Mouse (Mus musculus): Measurements from ENCODE around the gene Hmcn1. TPM values are rescaled to one million over a fixed set of nuclear protein-coding genes. Genes with fewer than 3 reads are reported as not detected.

The Hmcn1 gene
- total RNA-seq, 2 experiments from 2014 or later: 1.4 to 1.9 TPM

DNA sequence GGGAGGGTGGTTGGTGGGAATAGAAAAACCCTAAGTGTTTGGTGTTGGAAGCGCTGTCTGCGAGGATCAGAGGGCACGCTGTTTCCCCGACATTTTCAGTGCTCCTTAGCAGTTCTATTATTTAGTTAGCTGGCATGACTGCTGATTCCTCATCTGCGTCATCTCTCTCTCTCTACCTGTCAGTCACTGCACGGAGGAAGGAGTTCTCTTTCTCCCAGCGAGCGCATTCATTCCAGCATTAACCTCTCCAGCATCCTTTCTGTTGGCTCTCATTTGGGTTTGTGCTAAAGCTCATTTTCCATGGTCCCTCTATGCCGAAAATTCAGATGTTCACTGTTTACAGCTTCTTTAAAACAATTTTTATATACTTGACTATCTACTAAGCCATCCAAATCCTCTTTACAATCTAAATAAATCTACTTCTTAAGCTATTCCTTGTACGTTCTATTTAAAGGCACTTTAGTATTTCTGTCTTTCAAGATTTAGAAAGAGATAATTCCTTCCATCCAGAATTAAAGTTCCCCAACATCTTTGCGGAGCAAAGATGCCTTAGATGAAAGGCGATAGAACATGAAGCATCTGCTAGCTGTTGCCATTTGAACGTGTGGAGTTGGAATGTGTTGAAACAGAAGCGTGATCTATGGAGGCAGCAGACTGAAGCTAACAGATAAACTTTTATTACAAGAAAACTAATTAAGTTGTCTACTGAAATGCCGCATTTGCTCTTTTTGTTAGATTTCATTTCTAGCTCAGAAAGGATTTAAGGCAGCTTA is 210.0 kb downstream of the Hmcn1 start:
- no peak for DNase-seq

DNA sequence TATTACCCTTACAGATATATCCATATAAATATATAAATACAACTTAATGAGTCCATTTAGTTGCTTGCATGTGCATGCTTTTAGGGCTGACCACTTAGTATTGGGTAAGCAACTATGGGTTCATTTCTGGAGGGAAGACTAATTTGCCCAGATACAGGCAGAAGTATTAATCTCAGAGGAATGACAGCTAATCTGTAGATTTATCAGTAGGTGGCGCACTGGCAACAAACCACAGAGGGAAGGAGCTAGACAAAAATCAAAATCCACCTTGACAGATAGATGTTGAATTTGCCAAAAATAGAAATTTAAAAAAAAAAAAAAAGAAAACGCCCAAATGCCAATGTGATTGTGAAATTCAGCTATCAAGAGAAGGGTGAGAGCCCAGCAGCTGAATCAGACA is 213.3 kb downstream of the Hmcn1 start:
- no peak for DNase-seq

DNA sequence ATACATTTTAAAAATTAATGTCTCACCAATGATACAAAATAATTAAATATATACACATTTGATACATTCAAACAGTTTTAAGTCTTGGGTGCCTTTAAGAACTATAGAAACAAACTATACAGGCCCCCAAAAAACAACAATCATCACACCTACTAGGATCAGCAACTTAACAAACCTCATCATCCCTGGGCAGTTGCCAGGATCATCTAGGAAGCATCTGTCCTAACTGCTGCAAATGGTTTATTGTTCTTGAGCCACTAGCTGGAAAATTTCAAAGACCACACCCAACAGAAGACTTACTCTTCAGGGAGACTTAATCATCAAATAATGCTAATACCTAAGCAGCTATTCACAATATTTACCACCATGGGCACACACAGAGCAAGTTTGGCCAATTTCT is 216.5 kb downstream of the Hmcn1 start:
- no peak for DNase-seq

DNA sequence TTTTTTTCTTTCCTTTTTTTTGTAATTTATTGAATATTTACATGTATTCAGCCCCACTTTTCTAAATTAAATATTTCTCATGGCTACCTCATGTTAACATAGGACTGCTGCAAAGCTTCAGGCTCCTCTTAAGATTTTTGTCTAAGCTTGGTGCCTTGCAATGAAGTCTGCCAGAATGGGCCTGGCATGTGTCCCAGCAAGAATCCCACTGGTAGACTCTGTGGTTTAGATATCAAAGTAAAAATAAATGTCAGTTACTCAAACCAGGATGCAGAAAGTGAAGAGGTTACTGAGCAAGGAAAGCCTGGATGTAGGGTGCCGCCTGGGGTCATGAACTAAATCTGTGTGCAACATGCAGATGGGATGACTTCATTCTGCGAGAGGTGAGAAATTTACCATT is 217.5 kb downstream of the Hmcn1 start:
- DNase-seq: no peak

DNA sequence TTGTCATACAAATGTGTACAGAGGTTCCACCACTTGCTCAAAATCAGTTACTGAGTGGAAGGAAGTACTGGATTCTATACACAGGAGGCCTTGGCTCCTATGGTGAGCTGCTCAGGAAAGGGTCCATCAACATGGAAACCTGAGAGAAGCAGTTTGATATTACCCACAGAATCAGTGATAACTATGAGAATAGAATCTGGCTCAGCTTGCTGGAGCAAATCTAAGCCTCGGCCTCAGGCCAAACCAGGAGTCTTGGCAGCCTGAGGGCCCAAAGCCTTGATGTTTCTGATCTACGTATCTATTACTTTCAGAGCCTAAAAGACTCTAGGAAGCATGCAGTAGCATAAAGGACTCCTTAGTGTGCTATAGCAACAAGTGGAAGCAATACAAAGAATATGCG is 220.3 kb downstream of the Hmcn1 start:
- no peak for DNase-seq

DNA sequence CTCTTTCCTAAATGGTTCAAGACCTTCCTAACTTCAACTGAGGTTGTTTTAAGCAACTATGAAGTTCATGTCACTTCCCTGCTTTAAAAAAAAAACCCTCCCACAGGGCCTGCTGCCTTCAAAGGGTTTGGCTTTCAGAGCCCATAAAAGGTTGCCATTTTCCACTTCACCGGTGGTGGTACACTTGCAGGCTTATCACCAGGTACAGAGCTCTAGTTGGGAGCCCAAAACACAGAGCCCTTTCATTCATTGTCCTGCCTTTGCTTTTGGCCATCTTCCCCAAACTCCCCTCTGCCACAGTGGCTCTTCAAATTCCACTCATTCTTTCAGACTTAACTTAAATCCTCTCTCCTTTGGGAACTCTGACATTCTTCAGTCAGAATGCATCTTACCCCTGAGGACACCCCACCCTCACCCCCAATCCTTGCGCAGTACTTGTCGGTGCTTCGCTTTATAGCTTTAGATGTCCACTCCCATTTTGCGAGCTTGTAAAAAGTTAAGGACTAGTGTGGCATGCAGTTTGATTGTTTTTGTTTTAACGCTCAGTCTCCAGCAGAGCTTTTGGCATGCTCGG is 222.2 kb downstream of the Hmcn1 start:
- DNase-seq: no peak

DNA sequence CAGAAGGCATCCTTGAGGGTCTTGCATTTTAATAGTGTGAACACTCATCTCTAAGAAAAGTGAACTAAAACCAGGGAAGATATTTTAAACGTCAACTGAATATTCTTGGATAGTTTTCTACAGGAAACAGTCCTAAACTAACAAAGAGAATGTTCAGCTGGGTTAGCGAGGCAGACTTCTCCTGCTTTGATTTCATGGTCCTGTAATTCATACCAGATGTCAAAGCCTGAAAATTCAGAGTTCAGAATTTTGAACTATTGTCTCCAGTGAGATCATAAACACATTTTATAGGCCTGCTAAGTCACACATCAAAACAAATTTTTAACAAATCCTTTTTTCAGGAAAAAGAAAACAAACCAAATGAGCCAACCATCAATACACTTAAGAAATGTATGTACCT is 223.4 kb downstream of the Hmcn1 start:
- DNase-seq: no peak

DNA sequence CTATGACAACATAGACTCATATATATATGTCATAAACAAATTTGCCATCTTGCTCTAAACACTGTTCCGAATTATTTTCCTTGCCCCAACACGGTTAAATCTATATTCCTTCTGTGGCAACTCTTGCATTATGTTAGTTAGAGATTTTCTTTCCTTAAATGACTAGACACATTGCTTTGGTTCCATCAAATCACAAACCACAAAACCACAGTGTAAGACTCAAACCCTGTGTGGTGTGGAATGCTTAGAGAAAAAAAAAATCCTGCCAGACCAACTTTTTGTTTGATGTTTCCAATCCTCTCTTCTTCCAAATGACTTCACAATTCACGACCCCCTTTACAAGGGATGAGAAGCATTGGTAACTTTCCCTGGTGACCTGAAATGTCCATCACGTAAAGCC is 231.6 kb downstream of the Hmcn1 start:
- no peak for DNase-seq

DNA sequence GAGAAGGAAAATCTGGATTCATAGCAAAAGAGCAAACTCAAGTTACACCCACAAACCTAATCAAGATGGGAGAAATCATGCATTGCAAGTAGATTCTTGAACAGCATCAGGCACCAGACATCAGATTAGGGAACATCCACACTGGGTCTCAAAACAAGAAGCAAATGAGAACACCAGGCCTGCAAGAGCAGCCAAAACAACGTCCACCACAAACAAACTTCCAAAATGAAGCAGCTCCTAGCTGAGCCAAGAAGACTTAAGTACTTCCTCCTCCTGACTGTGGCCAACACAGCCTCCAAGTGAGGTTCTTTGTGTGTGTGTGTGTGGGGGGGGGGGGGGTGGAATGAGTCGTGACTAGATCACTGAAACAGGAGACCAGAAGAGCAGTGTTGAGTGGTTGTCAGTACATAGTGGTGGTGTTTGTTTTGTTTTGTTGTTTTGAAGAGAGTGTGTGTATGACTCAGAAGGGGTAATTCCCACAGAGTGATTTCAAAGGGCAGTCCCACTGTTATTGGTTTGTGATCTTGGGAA is 232.4 kb downstream of the Hmcn1 start:
- DNase-seq: no peak

DNA sequence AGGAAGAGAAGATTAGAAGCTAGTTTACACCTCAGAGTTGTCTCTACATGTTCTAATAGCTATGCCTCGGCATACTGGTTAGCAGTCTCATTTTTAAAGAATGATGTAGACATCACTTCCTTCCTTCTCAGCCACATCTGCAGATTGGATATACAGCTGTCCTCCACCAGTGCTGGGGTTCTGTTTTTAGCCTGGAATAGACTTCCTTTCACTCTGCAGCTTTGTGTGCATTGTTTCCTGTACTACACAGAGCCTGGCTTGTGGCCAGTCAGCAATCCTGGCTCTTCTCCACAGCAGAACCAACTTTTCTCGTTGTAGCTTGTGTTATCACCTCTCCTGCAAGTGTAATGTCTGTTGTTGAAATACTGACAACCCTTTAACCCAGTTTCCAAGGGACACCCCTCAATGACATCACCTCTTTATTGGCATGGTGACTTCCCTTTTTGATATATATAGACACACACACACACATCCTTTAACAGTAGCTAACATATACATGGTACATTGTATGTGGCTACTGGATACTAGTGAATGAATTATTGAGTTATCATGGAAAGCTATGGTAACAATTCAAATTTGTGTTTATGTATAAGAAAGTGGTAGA is 233.7 kb downstream of the Hmcn1 start:
- DNase-seq: peak; percentile 5 to 17

DNA sequence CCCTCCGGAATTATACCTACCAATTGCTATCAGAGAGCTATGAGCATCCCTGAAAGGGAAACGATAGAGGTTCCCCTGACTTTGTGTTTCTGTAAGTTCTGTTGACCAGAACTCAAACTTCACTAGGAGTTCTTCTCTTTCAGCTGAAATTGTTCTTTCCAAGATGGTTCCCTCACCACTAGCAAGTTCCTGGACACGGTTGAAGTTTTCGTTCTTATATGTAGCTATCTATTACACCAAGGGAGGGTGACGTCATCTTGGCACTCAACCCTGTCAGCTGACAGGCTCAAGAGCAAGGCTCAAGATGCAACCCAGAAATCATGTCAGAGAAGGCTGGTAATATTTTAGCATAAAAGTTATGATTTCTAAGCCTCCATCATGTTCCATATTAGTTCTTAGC is 239.3 kb downstream of the Hmcn1 start:
- DNase-seq: no peak

DNA sequence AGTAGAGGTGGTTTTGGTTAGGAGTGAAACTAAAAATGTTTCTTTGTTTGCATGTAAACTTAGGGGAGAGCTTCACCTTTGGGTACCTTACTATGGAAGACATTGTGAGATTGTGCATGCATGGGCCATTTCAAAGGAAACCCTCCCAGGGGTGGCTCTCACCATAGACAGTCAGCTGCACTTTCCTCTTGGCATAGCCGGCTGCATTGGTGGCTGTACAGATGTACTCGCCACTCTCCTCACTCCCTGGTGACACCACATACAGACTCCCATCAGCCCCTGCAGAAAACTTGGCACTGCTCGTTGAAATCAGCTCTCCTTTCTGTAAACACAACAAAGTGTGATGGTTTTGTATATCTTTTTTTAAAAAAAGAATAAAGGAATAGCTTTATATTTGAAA is 244.5 kb downstream of the Hmcn1 start:
- DNase-seq: no peak

DNA sequence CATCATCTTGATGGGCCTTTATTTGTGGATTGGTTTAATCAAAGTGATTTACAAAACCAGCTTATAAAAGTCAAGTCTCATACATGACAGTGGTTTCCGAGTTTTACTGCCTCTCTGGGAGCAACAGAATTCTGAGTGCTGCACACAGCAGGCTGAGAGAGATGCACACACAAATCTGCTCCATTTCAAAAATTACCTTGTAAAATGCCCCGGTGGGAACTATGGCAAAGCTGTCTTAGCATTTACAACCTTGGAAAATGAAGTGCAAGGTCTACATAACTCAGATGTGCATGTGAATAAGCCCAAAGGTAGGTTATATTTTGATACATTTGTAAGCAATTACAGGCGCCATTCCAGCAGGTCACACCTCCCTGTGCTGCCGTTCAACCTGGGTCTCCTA is 245.5 kb downstream of the Hmcn1 start:
- no peak for DNase-seq

DNA sequence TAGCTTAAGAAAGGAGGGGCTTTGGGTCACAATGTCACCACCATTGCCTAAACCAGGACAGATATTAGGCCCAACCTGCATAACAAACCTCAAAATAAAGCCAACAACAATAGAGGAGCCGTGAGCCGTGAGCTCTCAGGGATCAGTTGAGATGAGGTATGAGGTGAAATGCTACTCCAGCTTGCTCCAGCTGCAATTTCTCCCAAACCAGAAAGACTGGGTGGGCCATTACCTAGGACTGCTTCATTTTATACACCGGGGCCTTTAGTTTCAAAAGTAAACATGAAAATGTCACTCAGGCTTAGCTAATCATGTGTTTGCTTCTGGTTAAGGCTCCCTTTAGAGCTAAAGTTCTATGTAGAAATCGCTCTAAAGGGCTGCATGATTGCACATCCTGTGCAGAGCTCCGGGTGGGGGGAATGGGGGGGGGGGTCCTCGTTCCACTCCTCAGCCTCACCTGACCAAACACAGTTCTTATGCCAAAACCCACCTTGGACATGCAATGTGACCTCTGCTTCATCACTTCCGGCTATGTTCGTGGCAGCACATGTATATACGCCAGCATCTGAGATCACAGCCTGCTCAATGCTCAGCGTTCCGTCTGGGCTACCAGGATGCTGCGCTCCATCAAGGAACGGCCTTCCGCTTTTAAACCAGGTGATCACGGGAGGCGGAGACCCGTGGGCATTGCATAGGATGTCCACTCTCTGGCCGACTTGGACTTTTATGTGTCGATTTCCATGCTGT is 250.0 kb downstream of the Hmcn1 start:
- DNase-seq: no peak

DNA sequence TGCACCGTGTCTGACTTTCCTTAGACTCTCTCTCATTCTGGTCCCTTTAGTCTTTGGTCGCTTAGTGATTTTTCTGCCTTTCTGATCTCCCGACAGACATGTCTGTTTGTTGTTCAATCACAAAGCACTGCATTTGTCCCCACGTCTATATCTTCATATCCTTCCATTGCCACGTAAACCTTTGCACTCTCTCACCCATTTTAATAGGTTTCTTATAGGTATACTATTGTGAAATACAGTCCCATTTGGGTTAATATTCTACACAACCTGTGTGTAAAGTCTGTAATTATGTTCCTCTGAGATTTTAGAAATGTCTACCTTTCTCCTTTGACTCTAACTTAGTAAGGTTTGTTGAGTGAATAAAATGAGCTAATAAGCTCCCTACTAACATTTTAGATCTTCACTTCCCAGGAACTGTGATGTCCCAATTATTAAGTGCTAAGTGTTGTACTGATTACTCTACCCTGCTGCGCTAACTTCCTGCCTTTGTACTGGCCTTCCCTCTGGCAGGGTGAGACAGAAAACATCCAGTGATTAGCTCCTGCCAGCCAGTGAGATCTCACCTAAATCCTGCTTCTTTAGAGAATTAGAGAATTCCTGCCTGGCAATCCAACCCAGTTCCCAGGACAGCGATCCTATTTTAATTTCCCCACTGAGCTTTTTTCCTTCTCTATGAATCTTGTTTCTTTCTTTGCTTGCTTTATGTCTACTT is 250.7 kb downstream of the Hmcn1 start:
- no peak for DNase-seq

DNA sequence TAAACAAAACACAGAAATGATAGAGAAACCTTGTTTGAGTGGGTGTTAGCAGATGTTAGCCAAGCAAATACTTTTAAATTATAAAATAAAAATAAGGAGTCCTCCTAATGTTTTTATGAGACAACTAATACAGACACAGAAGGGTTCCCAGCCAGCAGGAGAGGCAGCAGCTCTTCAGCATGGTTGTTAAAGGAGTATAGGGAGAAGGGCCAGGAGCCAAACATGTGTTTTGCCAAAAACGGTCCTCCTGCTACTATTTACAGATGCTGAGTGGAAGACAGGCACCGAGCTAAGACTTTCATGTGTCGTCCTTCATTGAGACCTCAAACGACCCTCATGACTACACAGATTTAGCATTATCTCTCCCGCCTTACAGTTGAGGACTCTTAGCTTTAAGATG is 281.8 kb downstream of the Hmcn1 start:
- no peak for DNase-seq

DNA sequence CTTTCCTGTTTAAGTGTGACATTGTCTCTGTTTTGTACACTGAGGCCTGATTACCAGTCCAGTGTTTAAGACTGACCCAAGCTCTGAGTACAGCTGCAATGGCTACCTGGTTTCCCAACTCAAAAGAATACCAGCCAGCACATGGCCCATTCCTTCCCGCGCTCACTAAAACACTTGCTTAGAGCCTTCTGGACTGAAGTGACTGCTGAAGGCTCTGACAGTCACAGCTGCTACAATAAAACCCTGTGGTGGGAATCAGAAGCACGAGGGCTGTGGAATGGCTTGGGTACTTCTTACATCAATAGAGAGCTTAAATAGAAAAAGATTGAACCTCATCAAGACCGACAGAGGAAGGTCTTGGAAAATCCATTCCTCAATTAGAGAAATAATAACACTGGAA is 286.7 kb downstream of the Hmcn1 start:
- DNase-seq: no peak

DNA sequence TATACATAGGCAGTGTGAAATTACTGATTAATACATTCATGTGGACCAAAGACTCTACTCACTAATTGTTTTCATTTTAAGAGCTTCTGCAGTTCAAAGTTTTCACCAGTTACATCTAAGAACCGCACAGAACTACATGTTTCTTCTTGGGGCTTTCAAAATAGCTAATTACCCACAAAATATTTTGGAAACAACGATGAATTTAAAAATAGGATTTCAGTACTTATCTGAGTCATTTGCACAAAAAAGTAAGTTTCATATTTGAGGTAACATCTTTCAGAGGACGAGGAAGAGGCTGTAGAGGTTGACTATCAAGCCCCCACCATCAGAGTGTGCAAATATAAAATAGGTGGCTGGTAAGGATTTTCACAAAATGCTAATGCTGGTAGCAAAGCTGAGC is 295.5 kb downstream of the Hmcn1 start:
- DNase-seq: no peak

DNA sequence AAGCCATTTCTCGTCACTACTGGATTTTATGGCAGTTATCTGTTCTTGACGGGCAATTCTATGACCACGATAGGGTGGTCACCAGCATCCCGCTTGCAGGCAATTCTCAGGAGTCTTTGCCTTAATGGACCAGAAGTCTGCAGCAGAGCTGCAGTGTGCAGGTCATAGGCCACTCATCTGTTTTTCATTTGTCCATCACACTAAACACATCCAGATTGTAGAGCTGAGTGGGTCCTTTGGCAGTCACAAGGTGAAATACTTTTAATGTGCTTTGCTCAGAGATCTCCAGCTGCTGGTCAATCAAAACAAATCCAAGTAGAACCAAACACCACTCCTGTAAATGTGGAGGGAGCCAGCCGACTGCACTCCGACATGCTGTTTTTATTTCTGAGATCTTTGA is 311.2 kb downstream of the Hmcn1 start:
- no peak for DNase-seq

DNA sequence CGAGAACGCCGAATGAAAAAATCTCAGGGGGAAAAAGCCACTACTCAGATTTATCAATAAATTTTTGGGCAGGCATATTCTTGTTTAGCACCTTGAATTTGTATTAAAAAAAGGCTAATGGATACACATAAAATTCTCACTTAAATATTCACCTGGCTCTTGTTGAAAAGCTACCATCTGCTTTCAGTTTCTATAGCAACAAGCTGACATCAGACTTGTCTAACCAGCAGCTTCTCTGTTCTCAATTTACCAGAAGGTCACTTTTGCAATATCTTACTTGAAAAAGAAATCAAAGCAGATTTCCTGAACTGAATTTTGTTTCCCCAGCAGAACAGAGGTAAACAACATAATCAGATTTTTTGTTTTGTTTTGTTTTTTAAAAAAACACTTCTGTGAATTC is 311.8 kb downstream of the Hmcn1 start:
- DNase-seq: no peak

DNA sequence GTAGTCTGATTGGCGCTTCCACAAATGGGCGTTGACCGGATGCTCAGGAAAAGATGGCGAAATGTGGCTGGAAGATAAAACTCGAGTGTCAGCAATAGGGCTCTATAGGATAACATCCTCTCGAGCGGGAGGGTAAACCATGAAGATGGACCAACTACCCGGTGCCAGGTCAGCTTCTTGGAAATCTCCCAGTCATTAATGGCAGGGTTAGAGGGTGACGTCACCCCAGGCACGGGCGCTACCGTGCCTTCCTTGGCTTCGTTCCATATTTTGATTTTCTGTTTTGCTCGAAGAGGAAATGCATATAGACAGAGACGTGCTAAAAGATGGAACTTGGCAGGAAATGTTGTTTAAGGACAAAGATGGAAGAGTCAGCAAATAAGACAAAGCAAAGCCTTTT is 312.2 kb downstream of the Hmcn1 start:
- peak in 1 of 2 experiments; percentile 6 for DNase-seq

DNA sequence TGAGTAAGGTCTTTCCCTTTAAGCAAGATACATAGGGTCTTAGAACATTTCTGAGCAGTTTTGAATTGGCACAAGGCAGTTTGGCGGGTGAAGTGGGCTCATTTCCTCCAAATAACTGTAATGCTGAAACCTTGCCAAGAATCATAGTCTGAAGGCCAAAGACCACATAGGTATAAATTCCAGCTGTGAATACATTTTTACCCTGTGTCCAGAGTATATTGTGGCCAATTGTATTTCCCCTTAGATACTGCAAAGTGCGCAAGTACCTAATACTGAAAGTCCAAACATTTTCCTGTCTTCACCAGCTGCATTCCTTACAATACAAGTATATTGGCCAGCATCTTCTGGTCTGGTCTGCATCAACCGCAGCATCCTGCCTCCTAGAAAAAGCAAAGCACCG is 312.9 kb downstream of the Hmcn1 start:
- no peak for DNase-seq
